24 mouse cellular contexts compared by ENCODE assay signal in the genomic region with DNA sequence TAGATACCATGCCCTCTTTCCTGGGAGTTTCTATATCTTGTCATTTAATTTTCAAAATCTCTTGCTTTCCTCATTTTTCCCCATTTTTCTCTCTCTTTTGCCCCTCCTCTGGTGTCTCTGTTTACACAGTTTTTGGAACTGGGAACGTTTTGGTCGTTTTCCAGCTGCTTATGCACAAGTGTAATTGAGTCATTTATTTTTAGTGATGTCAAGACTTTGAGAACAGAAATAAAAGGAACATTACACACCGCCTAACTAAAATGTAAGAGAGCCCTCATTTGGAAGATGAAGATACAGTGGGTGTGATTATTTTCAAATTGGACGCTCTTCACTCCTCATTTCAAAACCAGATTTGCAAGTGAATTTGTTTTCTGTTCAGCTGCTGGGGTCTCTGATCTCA.
DNase-seq lines count a peak whose midpoint lies in the region; ATAC-seq and TF ChIP-seq lines count a peak whose summit lies in the region.
"Had no signal": no experiment of that assay in that cellular context is flagged by ENCODE, and none has a peak within 500 bp of the region (broad histone marks: within the 10 kb centered on the region; RNA-seq: fewer than 3 reads in every experiment).

No protein-coding gene starts in this region.

- no peak overlapping the region for H3K4me2 ChIP-seq in forebrain, postnatal 0 days (ENCODE audit: low read depth)
- no peak overlapping the region for H3K4me2 ChIP-seq in forebrain, embryonic 15.5 days (replicated peaks)
- H3K4me2 ChIP-seq in lung, postnatal 0 days (replicated peaks; ENCODE audit: low read depth, low read length) = no peak overlapping the region
- H3K4me2 ChIP-seq in midbrain, postnatal 0 days (ENCODE audit: low read depth, low read length, poor library complexity, severe bottlenecking) = no peak overlapping the region
- H3K4me2 ChIP-seq in midbrain, embryonic 14.5 days (ENCODE audit: low read length) = no peak overlapping the region
- H3K4me2 ChIP-seq: embryonic facial prominence, embryonic 13.5 days; heart, embryonic 12.5 days; heart, embryonic 15.5 days; hindbrain, embryonic 14.5 days had no signal

- no peak for TF ChIP-seq EP300 in lung, postnatal 0 days (IDR thresholded peaks at IDR 0.05)

- H3K27ac ChIP-seq in forebrain, postnatal 0 days (ENCODE audit: low read depth, low read length) = no peak overlapping the region
- H3K27ac ChIP-seq in forebrain, embryonic 15.5 days (replicated peaks) = no peak overlapping the region; the same call in 1 of the 2 replicates
- no peak overlapping the region for H3K27ac ChIP-seq in lung, postnatal 0 days (ENCODE audit: low read length)
- no peak overlapping the region for H3K27ac ChIP-seq in midbrain, postnatal 0 days (ENCODE audit: low read depth, low read length)
- no peak overlapping the region for H3K27ac ChIP-seq in midbrain, embryonic 14.5 days (replicated peaks; ENCODE audit: low read depth, low read length)
- H3K27ac ChIP-seq: embryonic facial prominence, embryonic 13.5 days; heart, embryonic 15.5 days; hindbrain, embryonic 10.5 days; hindbrain, embryonic 14.5 days had no signal

- H3K4me1 ChIP-seq in forebrain, postnatal 0 days (ENCODE audit: insufficient read depth) = no peaks in the 10 kb centered on the region
- peaks cover 23% of the 10 kb centered on the region for H3K4me1 ChIP-seq in forebrain, embryonic 15.5 days
- no peaks in the 10 kb centered on the region for H3K4me1 ChIP-seq in lung, postnatal 0 days (ENCODE audit: insufficient read depth, low read depth, low read length)
- no peaks in the 10 kb centered on the region for H3K4me1 ChIP-seq in midbrain, postnatal 0 days (ENCODE audit: insufficient read depth, low read length)
- no peaks in the 10 kb centered on the region for H3K4me1 ChIP-seq in midbrain, embryonic 14.5 days (ENCODE audit: control insufficient read depth, insufficient read depth, low read length)
- H3K4me1 ChIP-seq: heart, embryonic 12.5 days; heart, embryonic 15.5 days had no signal

- H3K27me3 ChIP-seq in forebrain, postnatal 0 days (ENCODE audit: insufficient read depth, low read length) = no peaks in the 10 kb centered on the region
- no peaks in the 10 kb centered on the region for H3K27me3 ChIP-seq in forebrain, embryonic 15.5 days
- H3K27me3 ChIP-seq in lung, postnatal 0 days (replicated peaks; ENCODE audit: insufficient read depth, low read length) = no peaks in the 10 kb centered on the region
- H3K27me3 ChIP-seq in midbrain, postnatal 0 days (ENCODE audit: insufficient read depth, low read length) = no peaks in the 10 kb centered on the region
- H3K27me3 ChIP-seq in midbrain, embryonic 14.5 days (ENCODE audit: control insufficient read depth, insufficient read depth, low read length) = no peaks in the 10 kb centered on the region
- H3K27me3 ChIP-seq: embryonic facial prominence, embryonic 13.5 days; heart, embryonic 12.5 days; heart, embryonic 15.5 days had no signal

- H3K9me3 ChIP-seq in forebrain, postnatal 0 days (ENCODE audit: low read length) = no peaks in the 10 kb centered on the region
- no peaks in the 10 kb centered on the region for H3K9me3 ChIP-seq in forebrain, embryonic 15.5 days
- no peaks in the 10 kb centered on the region for H3K9me3 ChIP-seq in lung, postnatal 0 days (ENCODE audit: low read length)
- H3K9me3 ChIP-seq in midbrain, postnatal 0 days (ENCODE audit: low read length) = no peaks in the 10 kb centered on the region
- H3K9me3 ChIP-seq in midbrain, embryonic 14.5 days (ENCODE audit: control insufficient read depth, low read length) = no peaks in the 10 kb centered on the region
- H3K9me3 ChIP-seq: embryonic facial prominence, embryonic 10.5 days; embryonic facial prominence, embryonic 13.5 days; heart, embryonic 12.5 days; heart, embryonic 15.5 days; hindbrain, embryonic 10.5 days had no signal

- ATAC-seq in forebrain, postnatal 0 days = no peak
- no peak for ATAC-seq in forebrain, embryonic 15.5 days (replicated peaks)
- no peak for ATAC-seq in lung, postnatal 0 days
- no peak for ATAC-seq in midbrain, postnatal 0 days (ENCODE audit: low FRiP score)
- no peak for ATAC-seq in midbrain, embryonic 14.5 days (ENCODE audit: low FRiP score, low TSS enrichment)
- ATAC-seq: CD4-positive, CD25-positive, alpha-beta regulatory T cell, adult 4 months had no signal

- DNase-seq in forebrain, postnatal 0 days = peak; percentile 46
- peak; percentile 8 for DNase-seq in lung, postnatal 0 days (ENCODE audit: low spot score)
- DNase-seq in lung, adult 18-20 months = no peak
- DNase-seq in midbrain, postnatal 0 days (ENCODE audit: low spot score) = peak; percentile 37
- no peak for DNase-seq in midbrain, embryonic 14.5 days
- DNase-seq: adrenal gland, adult 2 months; adrenal gland, postnatal 14 days; cerebellum, adult 11-12 months; cerebellum, adult 8-10 months; cerebellum, postnatal 10 days; cerebellum, postnatal 36 days; embryo, embryonic 11 days; gastrocnemius, postnatal 25 days; heart, adult 18-20 months; heart, postnatal 36 days had no signal

- H3K36me3 ChIP-seq in forebrain, postnatal 0 days (ENCODE audit: insufficient read depth) = no peaks in the 10 kb centered on the region
- no peaks in the 10 kb centered on the region for H3K36me3 ChIP-seq in forebrain, embryonic 15.5 days
- H3K36me3 ChIP-seq in lung, postnatal 0 days (ENCODE audit: insufficient read depth, low read length) = no peaks in the 10 kb centered on the region
- H3K36me3 ChIP-seq in midbrain, postnatal 0 days (ENCODE audit: insufficient read depth, low read length) = no peaks in the 10 kb centered on the region
- no peaks in the 10 kb centered on the region for H3K36me3 ChIP-seq in midbrain, embryonic 14.5 days (ENCODE audit: control insufficient read depth, insufficient read depth, low read length)
- H3K36me3 ChIP-seq: embryonic facial prominence, embryonic 10.5 days; embryonic facial prominence, embryonic 13.5 days; heart, embryonic 12.5 days; heart, embryonic 15.5 days; hindbrain, embryonic 10.5 days had no signal

- no peak for TF ChIP-seq CTCF in forebrain, postnatal 0 days (IDR thresholded peaks at IDR 0.05; ENCODE audit: low read depth)
- TF ChIP-seq CTCF in lung, postnatal 0 days (IDR thresholded peaks at IDR 0.05) = no peak
- TF ChIP-seq CTCF in midbrain, postnatal 0 days (IDR thresholded peaks at IDR 0.05) = no peak

- no peak overlapping the region for H3K4me3 ChIP-seq in forebrain, postnatal 0 days (ENCODE audit: low read depth, low read length)
- no peak overlapping the region for H3K4me3 ChIP-seq in forebrain, embryonic 15.5 days
- H3K4me3 ChIP-seq in lung, postnatal 0 days (ENCODE audit: low read depth, low read length) = no peak overlapping the region
- no peak overlapping the region for H3K4me3 ChIP-seq in midbrain, postnatal 0 days (ENCODE audit: low read depth, low read length)
- H3K4me3 ChIP-seq in midbrain, embryonic 14.5 days (replicated peaks; ENCODE audit: low read depth, low read length) = no peak overlapping the region
- H3K4me3 ChIP-seq: embryonic facial prominence, embryonic 10.5 days; embryonic facial prominence, embryonic 13.5 days; erythroblast, embryonic 14.5 days; heart, embryonic 12.5 days; heart, embryonic 15.5 days; hindbrain, embryonic 10.5 days had no signal

- no peak overlapping the region for H3K9ac ChIP-seq in forebrain, postnatal 0 days
- H3K9ac ChIP-seq in forebrain, embryonic 15.5 days (replicated peaks) = no peak overlapping the region
- no peak overlapping the region for H3K9ac ChIP-seq in lung, postnatal 0 days (replicated peaks; ENCODE audit: low read depth)
- H3K9ac ChIP-seq in midbrain, postnatal 0 days (replicated peaks; ENCODE audit: low read length, poor library complexity, severe bottlenecking) = no peak overlapping the region
- no peak overlapping the region for H3K9ac ChIP-seq in midbrain, embryonic 14.5 days (replicated peaks; ENCODE audit: low read length)
- H3K9ac ChIP-seq: embryonic facial prominence, embryonic 13.5 days; heart, embryonic 12.5 days; heart, embryonic 15.5 days; hindbrain, embryonic 14.5 days had no signal

- WGBS in forebrain, postnatal 0 days = 10% methylated on average over 4 of the region's 4 CpGs
- WGBS in forebrain, embryonic 15.5 days = 16% methylated on average over 4 of the region's 4 CpGs
- WGBS in lung, postnatal 0 days = 38% methylated on average over 4 of the region's 4 CpGs
- 37% methylated on average over 4 of the region's 4 CpGs for WGBS in midbrain, postnatal 0 days
- WGBS in midbrain, embryonic 14.5 days = 25% methylated on average over 4 of the region's 4 CpGs

Comparison
In these comparisons a context has a peak if more than half of its experiments do, and no peak if none do; other contexts are left out.
1. DNase-seq: peak in forebrain, postnatal 0 days (single experiment), lung, postnatal 0 days (single experiment) and midbrain, postnatal 0 days (single experiment); none in lung, adult 18-20 months (0 of 2) and midbrain, embryonic 14.5 days (single experiment).